Mouse (Mus musculus) hindbrain, embryonic 12.5 days (tissue): ENCODE data around the gene Gm26741. TPM values are rescaled to one million over a fixed set of nuclear protein-coding genes. Genes with fewer than 3 reads are reported as not detected.
A peak's percentile ranks its signal among the peaks of the same experiment; 100 is the strongest.

Source experiments
- ATAC-seq: fragments of 200-750 bp; cut with Nextera tagmentation; 2 replicates; pipeline ENCODE4 v1.8.0; 2017; ENCODE audit warnings: moderate TSS enrichment; ENCODE audit not compliant: low FRiP score
- H3K27ac ChIP-seq: fragments of 300-500 bp; sonication (generic); 2 replicates; pipeline ENCODE4 v1.5.1; 2016; ENCODE audit warnings: mild to moderate bottlenecking
- H3K27me3 ChIP-seq: fragments of 300-500 bp; sonication (generic); 2 replicates; pipeline ENCODE4 v1.6.1; 2016; ENCODE audit warnings: mild to moderate bottlenecking
- H3K36me3 ChIP-seq: fragments of 300-500 bp; sonication (generic); 2 replicates; pipeline ENCODE4 v1.6.1; 2016; ENCODE audit warnings: mild to moderate bottlenecking
- H3K4me1 ChIP-seq: fragments of 300-500 bp; sonication (generic); 2 replicates; pipeline ENCODE4 v1.6.1; 2016
- H3K4me2 ChIP-seq: fragments of 300-500 bp; sonication (generic); replicated peaks from 2 replicates; pipeline ENCODE4 v1.6.1; 2016; ENCODE audit warnings: mild to moderate bottlenecking
- H3K4me3 ChIP-seq: fragments of 300-500 bp; sonication (generic); 2 replicates; pipeline ENCODE4 v1.5.1; 2016; ENCODE audit warnings: mild to moderate bottlenecking
- H3K9ac ChIP-seq: fragments of 300-500 bp; sonication (generic); 2 replicates; pipeline ENCODE4 v1.6.1; 2016; ENCODE audit warnings: mild to moderate bottlenecking, moderate library complexity
- H3K9me3 ChIP-seq: fragments of 300-500 bp; sonication (generic); replicated peaks from 2 replicates; pipeline ENCODE4 v1.6.1; 2016; ENCODE audit warnings: mild to moderate bottlenecking
- WGBS: fragments of 180-500 bp; shearing (Covaris S2); methylation state at CpG from one replicate; pipeline ENCODE4 v1.1.7; 2016; 5-methylcytosine and 5-hydroxymethylcytosine counted together
- polyA plus RNA-seq: library from polyadenylated mRNA; unstranded; fragments of >200 nt; fragmentation: Nextera tagmentation; extraction: Ambion mirVana; gene quantifications from 2 replicates; pipeline ENCODE4 v1.2.1, GENCODE M21; 2016

Gm26741 gene
- polyA plus RNA-seq, 1 experiment from 2014 or later, result not detected

DNA sequence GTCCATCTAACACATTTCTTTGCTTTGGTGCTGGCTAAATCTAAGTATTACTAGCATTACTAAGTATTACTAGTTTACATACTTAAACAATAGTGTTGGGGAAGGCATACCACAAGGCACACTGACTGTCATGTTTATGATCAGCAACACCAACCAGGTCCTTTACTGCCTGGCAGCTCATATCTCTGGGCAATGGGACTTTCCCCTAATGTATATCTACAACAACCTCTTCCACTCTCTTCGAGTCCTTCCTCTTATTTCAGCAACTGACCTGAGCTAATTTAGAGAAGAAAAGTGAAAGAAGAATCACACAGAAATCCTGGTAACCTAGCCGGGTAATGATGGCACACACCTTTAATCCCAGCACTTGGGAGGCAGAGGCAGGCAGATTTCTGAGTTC is 17.9 kb downstream of the Gm26741 start:
- H3K36me3 ChIP-seq, result no peaks in the 10 kb centered on the region
- no peak overlapping the region for H3K27ac ChIP-seq
- 96% methylated on average over 2 of the region's 2 CpGs for WGBS
- no peak overlapping the region for H3K4me2 ChIP-seq
- H3K9ac ChIP-seq, result no peak overlapping the region
- H3K27me3 ChIP-seq, result no peaks in the 10 kb centered on the region
- ATAC-seq, result no peak
- peaks cover 8% of the 10 kb centered on the region for H3K4me1 ChIP-seq
- H3K4me3 ChIP-seq, result no peak overlapping the region
- no peaks in the 10 kb centered on the region for H3K9me3 ChIP-seq

- Histone ChIP-seq H3K36me3 (no peaks in the 10 kb centered on the region), H3K9me3 (no peaks in the 10 kb centered on the region), H3K4me3 (no peak overlapping the region), H3K27ac (no peak overlapping the region), H3K4me2 (no peak overlapping the region), H3K9ac (no peak overlapping the region), H3K4me1 (peaks cover 8% of the 10 kb centered on the region), H3K27me3 (no peaks in the 10 kb centered on the region)
- 97% methylated on average over 2 of the region's 2 CpGs for WGBS
- no peak for ATAC-seq
These were observed 19.2 kb downstream of the Gm26741 start for GRCm38 (mm10) chr10:52377813-52378212.

- H3K4me2 ChIP-seq, result peak overlapping the region; percentile 65
- peak overlapping the region; percentile 74 for H3K4me3 ChIP-seq
- H3K27me3 ChIP-seq, result no peaks in the 10 kb centered on the region
- peaks cover 8% of the 10 kb centered on the region for H3K4me1 ChIP-seq
- ATAC-seq, result peak; percentile 76
- H3K9ac ChIP-seq, result peak overlapping the region; percentile 86
- no peaks in the 10 kb centered on the region for H3K9me3 ChIP-seq
- no peaks in the 10 kb centered on the region for H3K36me3 ChIP-seq
- peak overlapping the region; percentile 95 for H3K27ac ChIP-seq
- 1% methylated on average over 19 of the region's 19 CpGs for WGBS
These were observed 22.8 kb downstream of the Gm26741 start for GRCm38 (mm10) chr10:52381321-52381801.

DNA sequence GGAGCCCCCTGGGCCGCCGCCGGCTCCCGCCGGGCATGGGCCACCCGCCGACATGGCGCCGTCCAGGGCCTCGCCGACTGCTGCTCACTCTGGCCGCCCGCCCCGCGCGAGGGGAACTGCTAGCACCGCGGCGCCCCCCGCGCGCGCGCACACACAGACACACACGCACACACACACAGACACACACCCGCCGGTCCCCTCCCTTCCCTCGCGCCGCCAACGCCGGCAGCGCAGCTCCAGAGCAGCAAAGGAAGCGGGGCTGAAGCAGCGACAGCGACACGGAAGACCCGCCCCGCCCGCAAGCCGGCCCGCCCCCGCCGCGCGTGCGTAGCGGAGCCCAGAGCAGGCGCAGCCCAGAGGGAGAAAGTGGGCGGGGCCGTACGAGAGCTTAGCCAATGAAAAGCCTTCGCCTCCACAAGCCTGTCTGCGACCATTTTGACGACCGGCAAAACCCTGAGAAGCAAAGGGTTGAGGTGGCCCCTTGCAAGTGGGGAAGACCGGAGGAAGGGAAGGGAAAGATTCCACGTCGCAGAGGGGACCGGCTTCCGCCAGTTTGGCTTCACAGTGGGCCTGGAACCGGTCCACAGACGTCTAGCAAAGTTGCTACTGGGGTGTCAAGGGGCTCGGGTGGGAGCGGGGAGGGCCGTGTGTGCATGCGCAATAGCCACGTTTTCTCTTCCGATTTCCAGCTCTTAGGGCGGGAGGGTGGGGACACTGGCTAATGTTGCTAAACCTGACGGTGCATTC is 23.5 kb downstream of the Gm26741 start, which contains the start of gene Gopc:
Gopc (minus strand) TSS at position 280 of the 747 bp plus-strand sequence.
- Histone ChIP-seq H3K4me3 (peak within 1 kb of the TSS; percentile 74), H3K27ac (peak within 1 kb of the TSS; percentile 95), H3K27me3 (no peaks in the 10 kb centered on the region), H3K4me1 (peaks cover 8% of the 10 kb centered on the region), H3K9me3 (no peaks in the 10 kb centered on the region), H3K36me3 (no peaks in the 10 kb centered on the region), H3K4me2 (peak within 1 kb of the TSS; percentile 65), H3K9ac (peak within 1 kb of the TSS; percentile 86)
- under 1% methylated on average over 62 of the region's 71 CpGs for WGBS
- ATAC-seq, result peak; percentile 98

DNA sequence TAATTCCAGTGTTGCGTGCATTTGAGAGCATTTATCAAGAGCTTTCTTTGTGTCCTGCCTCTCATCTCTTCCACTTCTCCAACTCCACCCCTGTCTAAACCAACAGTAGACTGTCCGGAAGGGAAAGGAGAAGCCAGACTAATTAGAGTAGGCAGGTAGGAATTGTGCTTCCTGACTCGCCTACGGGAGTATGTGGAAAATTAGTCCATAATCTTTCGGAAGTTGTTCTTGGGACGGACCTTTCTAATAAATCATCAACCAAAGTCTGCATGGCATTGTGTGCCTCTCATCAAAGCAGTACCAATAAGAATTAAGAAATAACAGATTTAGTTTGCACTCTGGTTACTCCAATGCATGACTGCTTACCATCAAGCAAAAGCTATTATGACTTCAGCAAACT is 24.5 kb downstream of the Gm26741 start:
- peak overlapping the region; percentile 74; the same call in 1 of the 2 replicates for H3K4me3 ChIP-seq
- H3K4me1 ChIP-seq, result peaks cover 8% of the 10 kb centered on the region
- no peak for ATAC-seq
- H3K4me2 ChIP-seq, result peak overlapping the region; percentile 65; the same call in 1 of the 2 replicates
- H3K27me3 ChIP-seq, result no peaks in the 10 kb centered on the region
- no peaks in the 10 kb centered on the region for H3K36me3 ChIP-seq
- no peak overlapping the region for H3K27ac ChIP-seq
- no peak overlapping the region for H3K9ac ChIP-seq
- WGBS, result 89% methylated on average over 6 of the region's 6 CpGs
- H3K9me3 ChIP-seq, result no peaks in the 10 kb centered on the region

DNA sequence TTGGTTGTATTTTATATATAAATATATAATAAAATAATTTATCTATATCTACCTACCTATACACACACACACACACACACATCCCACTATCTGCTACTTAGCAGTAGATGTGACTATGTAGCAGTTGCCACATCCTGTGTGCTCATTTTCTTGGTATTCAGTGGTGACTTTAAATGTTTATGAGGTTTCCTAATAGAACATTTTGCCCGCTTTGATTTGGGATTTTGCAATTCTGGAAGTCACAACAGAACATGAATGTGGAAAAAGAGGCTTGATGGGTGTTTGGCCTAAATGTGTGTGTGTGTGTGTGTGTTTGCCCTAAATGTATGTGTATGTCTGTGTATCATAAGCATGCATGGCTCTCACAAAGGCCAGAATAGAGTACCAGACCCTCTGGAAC is 25.0 kb downstream of the Gm26741 start:
- Histone ChIP-seq H3K4me3 (no peak overlapping the region), H3K4me1 (peaks cover 7% of the 10 kb centered on the region), H3K4me2 (no peak overlapping the region), H3K27ac (no peak overlapping the region), H3K9ac (no peak overlapping the region), H3K36me3 (no peaks in the 10 kb centered on the region), H3K27me3 (no peaks in the 10 kb centered on the region), H3K9me3 (no peaks in the 10 kb centered on the region)
- 82% methylated on average over 1 of the region's 1 CpGs for WGBS
- ATAC-seq, result no peak

- Histone ChIP-seq H3K27ac (no peak overlapping the region), H3K27me3 (no peaks in the 10 kb centered on the region), H3K9me3 (no peaks in the 10 kb centered on the region), H3K4me1 (no peaks in the 10 kb centered on the region), H3K36me3 (no peaks in the 10 kb centered on the region), H3K4me3 (no peak overlapping the region), H3K4me2 (no peak overlapping the region), H3K9ac (no peak overlapping the region)
- ATAC-seq, result no peak
- 40% methylated on average over 8 of the region's 8 CpGs for WGBS
These were observed 26.4 kb downstream of the Gm26741 start for GRCm38 (mm10) chr10:52384823-52385610.

DNA sequence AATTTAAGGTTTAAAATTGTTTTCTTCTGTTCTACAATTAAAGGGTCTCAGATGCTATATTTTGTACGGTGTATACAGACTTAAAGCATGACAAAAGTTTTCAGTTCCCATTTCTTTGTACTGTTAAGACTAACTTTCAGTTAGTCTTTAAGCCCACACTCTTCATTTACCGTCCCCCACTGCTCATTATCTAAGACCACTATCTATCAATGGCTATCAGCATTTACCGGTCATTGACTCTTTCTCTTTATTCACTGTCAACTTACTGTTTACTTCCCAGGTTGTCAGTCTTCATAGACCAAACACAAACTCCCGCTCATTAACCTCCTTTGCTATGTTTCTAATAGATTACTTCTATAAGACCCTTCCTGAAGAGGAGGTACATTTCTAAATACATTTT is 28.6 kb downstream of the Gm26741 start:
- Histone ChIP-seq H3K4me3 (no peak overlapping the region), H3K27me3 (no peaks in the 10 kb centered on the region), H3K9ac (no peak overlapping the region), H3K36me3 (no peaks in the 10 kb centered on the region), H3K4me1 (no peaks in the 10 kb centered on the region), H3K9me3 (no peaks in the 10 kb centered on the region), H3K27ac (no peak overlapping the region), H3K4me2 (no peak overlapping the region)
- 71% methylated on average over 4 of the region's 4 CpGs for WGBS
- ATAC-seq, result no peak

DNA sequence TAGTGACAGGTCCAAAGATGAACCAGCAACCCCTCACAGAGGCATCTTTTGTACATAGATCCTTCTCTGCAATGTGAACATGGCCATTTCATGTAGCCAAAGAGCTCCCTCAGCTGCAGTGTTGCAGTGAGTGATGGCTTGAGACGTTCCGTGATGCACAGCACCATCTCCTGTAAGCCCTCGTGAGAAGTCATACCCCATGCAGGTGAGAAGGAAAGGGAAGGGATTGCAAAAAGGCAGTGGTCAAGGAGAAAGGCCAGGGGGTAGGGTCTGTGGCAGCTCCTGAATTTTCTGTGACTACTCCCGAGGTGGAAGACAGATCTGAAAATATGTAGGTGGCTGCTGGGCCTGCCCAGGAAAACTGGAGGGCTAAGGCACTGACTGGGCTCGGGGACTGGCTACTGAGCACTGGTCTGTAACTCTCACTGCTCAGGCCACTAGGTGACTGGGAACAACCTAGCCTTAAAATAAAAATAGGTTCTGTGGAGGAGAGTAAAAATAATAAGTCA is 30.4 kb downstream of the Gm26741 start, which contains the start of gene Nepn:
Nepn (plus strand) TSS at position 51 of the 509 bp plus-strand sequence.
- Histone ChIP-seq H3K9ac (no peak within 1 kb of the TSS), H3K4me2 (no peak within 1 kb of the TSS), H3K27ac (no peak within 1 kb of the TSS), H3K4me1 (no peaks in the 10 kb centered on the region), H3K27me3 (no peaks in the 10 kb centered on the region), H3K4me3 (no peak within 1 kb of the TSS), H3K36me3 (no peaks in the 10 kb centered on the region), H3K9me3 (no peaks in the 10 kb centered on the region)
- WGBS, result 80% methylated on average over 5 of the region's 5 CpGs
- ATAC-seq, result no peak

DNA sequence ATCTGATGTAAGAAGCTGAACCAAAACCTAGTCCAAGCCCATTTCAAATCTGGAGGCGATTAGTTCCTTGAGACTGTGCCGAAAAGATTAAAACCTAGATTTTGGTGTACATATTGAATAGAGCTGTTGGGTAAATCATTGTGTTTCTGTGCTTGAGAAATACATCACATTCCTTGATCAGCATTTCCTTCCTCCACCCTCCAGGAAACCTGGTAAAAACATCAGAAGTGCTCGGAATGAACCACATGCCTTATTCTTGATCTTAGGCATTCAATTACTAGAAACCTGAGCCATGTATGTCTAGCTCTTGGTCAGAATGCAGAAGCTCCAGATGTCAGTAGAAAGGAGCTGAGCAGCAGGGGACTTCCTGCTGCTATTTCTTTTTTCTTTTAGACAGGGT is 30.9 kb downstream of the Gm26741 start:
- H3K9ac ChIP-seq, result no peak overlapping the region

DNA sequence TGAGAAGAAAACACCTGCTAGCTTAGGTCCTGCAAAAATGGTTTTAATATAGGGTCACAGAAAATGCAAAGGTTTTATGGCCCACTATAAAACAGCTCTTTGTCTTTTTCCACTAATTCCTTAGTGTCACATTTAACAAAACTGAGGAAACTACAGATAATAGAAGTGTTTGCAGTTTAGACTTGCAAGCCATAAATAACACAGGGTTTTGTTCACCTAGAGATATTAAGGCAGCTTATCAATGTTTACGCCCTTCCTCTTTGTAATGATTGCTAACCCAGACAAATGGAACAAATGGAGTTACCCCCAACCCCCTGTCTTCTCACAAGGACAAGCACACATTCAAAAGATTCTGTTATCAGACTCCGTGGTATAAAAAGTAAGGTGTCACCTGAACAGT is 32.6 kb downstream of the Gm26741 start:
- no peak overlapping the region for H3K4me3 ChIP-seq
- no peaks in the 10 kb centered on the region for H3K36me3 ChIP-seq
- ATAC-seq, result no peak
- H3K27me3 ChIP-seq, result no peaks in the 10 kb centered on the region
- no peaks in the 10 kb centered on the region for H3K9me3 ChIP-seq
- H3K4me1 ChIP-seq, result no peaks in the 10 kb centered on the region
- H3K27ac ChIP-seq, result no peak overlapping the region
- H3K4me2 ChIP-seq, result no peak overlapping the region
- no peak overlapping the region for H3K9ac ChIP-seq
- 78% methylated on average over 2 of the region's 2 CpGs for WGBS

More for the DNA sequence above, 30.9 kb downstream of the Gm26741 start:
- Histone ChIP-seq H3K36me3 (no peaks in the 10 kb centered on the region), H3K27me3 (no peaks in the 10 kb centered on the region), H3K4me2 (no peak overlapping the region), H3K9me3 (no peaks in the 10 kb centered on the region), H3K4me3 (no peak overlapping the region), H3K4me1 (no peaks in the 10 kb centered on the region), H3K27ac (no peak overlapping the region)
- no peak for ATAC-seq
- WGBS, result 71% methylated on average over 3 of the region's 3 CpGs

DNA sequence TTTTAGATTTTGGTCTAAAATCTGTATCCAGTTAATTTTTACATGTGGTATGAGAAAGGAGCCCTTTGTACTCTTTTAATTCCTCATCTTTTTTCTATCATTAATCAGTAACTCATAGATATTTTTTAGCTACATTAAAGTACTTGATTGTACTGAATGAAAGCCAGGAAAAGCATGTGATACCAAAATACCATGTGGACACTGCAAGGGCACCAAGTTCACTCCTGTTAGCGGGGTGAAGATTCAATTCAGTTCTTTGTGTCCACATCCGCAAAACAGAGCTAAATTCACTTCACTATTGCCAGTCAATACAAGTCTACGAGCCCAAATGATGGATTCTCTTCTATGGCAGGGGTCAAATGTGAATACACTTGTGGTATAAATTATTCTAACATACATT is 38.1 kb downstream of the Gm26741 start:
- Histone ChIP-seq H3K9ac (no peak overlapping the region), H3K4me1 (no peaks in the 10 kb centered on the region), H3K27ac (no peak overlapping the region), H3K4me3 (no peak overlapping the region), H3K9me3 (no peaks in the 10 kb centered on the region), H3K4me2 (no peak overlapping the region), H3K27me3 (no peaks in the 10 kb centered on the region), H3K36me3 (no peaks in the 10 kb centered on the region)
- no peak for ATAC-seq
- 85% methylated on average over 3 of the region's 3 CpGs for WGBS
